Mouse (Mus musculus): ENCODE measurements at regions not wholly inside any gene's neighbourhood (a gene's known extent, or its start where the extent isn't known, plus 50 kb on each side); places are given as distances from the start of the nearest gene placed in this dataset.

- Histone ChIP-seq H3K9ac (ENCODE audit: low read length) (no peak overlapping the region), H3K36me3 (ENCODE audit: control insufficient read depth, insufficient read depth, low read length) (no peaks in the 10 kb centered on the region), H3K4me3 (ENCODE audit: low read depth, low read length) (no peak overlapping the region), H3K4me2 (no peak overlapping the region), H3K9me3 (ENCODE audit: control insufficient read depth, low read length) (no peaks in the 10 kb centered on the region; the same call in 1 of the 2 replicates), H3K27ac (ENCODE audit: low read depth, low read length) (no peak overlapping the region), H3K4me1 (ENCODE audit: control insufficient read depth, insufficient read depth, low read length) (no peaks in the 10 kb centered on the region; the same call in 1 of the 2 replicates), H3K27me3 (ENCODE audit: control insufficient read depth, insufficient read depth, low read length) (no peaks in the 10 kb centered on the region)
- ATAC-seq (ENCODE audit: low FRiP score) (no peak), DNase-seq (ENCODE audit: low spot score, missing footprints) (peak; percentile 8)
- 88% methylated on average over 6 of the region's 6 CpGs for WGBS
Observed at GRCm38 (mm10) chr9:61862071-61862480, 52.3 kb downstream of the Rplp1 start.

GRCm38 (mm10) chr9:61860147-61860546, 54.2 kb downstream of the Rplp1 start:
- no peak overlapping the region for H3K27ac ChIP-seq (ENCODE audit: low read depth, low read length)
- 21% methylated on average over 2 of the region's 2 CpGs for WGBS
- no peaks in the 10 kb centered on the region for H3K9me3 ChIP-seq (ENCODE audit: control insufficient read depth, low read length)
- DNase-seq (ENCODE audit: low spot score, missing footprints) (peak; percentile 97), ATAC-seq (ENCODE audit: low FRiP score) (no peak)
- H3K9ac ChIP-seq (ENCODE audit: low read length) = no peak overlapping the region
- no peaks in the 10 kb centered on the region for H3K36me3 ChIP-seq (ENCODE audit: control insufficient read depth, insufficient read depth, low read length)
- no peak overlapping the region for H3K4me2 ChIP-seq
- no peak overlapping the region for H3K4me3 ChIP-seq (ENCODE audit: low read depth, low read length)
- no peaks in the 10 kb centered on the region for H3K27me3 ChIP-seq (ENCODE audit: control insufficient read depth, insufficient read depth, low read length)
- no peaks in the 10 kb centered on the region for H3K4me1 ChIP-seq (ENCODE audit: control insufficient read depth, insufficient read depth, low read length)

GRCm38 (mm10) chr9:61859438-61859837, 54.9 kb downstream of the Rplp1 start:
- Histone ChIP-seq H3K4me2 (no peak overlapping the region), H3K4me3 (ENCODE audit: low read depth, low read length) (no peak overlapping the region), H3K27ac (ENCODE audit: low read depth, low read length) (no peak overlapping the region), H3K9me3 (ENCODE audit: control insufficient read depth, low read length) (no peaks in the 10 kb centered on the region), H3K36me3 (ENCODE audit: control insufficient read depth, insufficient read depth, low read length) (no peaks in the 10 kb centered on the region), H3K4me1 (ENCODE audit: control insufficient read depth, insufficient read depth, low read length) (no peaks in the 10 kb centered on the region), H3K9ac (ENCODE audit: low read length) (no peak overlapping the region), H3K27me3 (ENCODE audit: control insufficient read depth, insufficient read depth, low read length) (no peaks in the 10 kb centered on the region)
- 74% methylated on average over 6 of the region's 6 CpGs for WGBS
- ATAC-seq (ENCODE audit: low FRiP score) = no peak
- peak; percentile 66 for DNase-seq (ENCODE audit: low spot score, missing footprints)

- no peaks in the 10 kb centered on the region for H3K4me1 ChIP-seq (ENCODE audit: control insufficient read depth, insufficient read depth, low read length)
- H3K4me2 ChIP-seq = no peak overlapping the region
- peak; percentile 72 for DNase-seq (ENCODE audit: low spot score, missing footprints)
- 92% methylated on average over 6 of the region's 6 CpGs for WGBS
- H3K36me3 ChIP-seq (ENCODE audit: control insufficient read depth, insufficient read depth, low read length) = no peaks in the 10 kb centered on the region
- no peaks in the 10 kb centered on the region for H3K9me3 ChIP-seq (ENCODE audit: control insufficient read depth, low read length)
- no peak for ATAC-seq (ENCODE audit: low FRiP score)
- no peaks in the 10 kb centered on the region for H3K27me3 ChIP-seq (ENCODE audit: control insufficient read depth, insufficient read depth, low read length)
- no peak overlapping the region for H3K9ac ChIP-seq (ENCODE audit: low read length)
- H3K27ac ChIP-seq (ENCODE audit: low read depth, low read length) = no peak overlapping the region
- no peak overlapping the region for H3K4me3 ChIP-seq (ENCODE audit: low read depth, low read length)
Observed at GRCm38 (mm10) chr9:61857817-61858216, 56.5 kb downstream of the Rplp1 start.

DNA sequence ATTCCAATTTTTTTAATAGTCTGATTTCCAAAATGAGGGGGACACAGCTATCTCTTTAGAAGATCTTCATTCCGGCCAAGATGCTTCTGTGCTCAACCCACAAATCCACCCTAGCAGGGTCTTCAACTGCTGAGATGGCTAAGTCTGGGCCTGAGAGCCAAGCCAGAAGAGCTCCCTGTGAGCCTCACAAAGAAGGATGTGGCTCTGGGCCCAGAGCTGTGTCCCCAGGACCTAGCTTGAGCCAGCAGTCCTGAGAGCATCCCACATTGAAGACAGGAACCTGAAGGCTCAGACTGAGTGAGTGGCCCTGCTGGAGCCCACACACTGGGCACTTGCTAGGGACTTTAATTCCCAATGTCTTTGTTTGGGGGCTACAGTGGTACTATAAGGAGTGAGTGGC, 57.7 kb downstream of the Rplp1 start:
- no peak overlapping the region for H3K27ac ChIP-seq (ENCODE audit: low read depth, low read length)
- WGBS = 89% methylated on average over 1 of the region's 1 CpGs

DNA sequence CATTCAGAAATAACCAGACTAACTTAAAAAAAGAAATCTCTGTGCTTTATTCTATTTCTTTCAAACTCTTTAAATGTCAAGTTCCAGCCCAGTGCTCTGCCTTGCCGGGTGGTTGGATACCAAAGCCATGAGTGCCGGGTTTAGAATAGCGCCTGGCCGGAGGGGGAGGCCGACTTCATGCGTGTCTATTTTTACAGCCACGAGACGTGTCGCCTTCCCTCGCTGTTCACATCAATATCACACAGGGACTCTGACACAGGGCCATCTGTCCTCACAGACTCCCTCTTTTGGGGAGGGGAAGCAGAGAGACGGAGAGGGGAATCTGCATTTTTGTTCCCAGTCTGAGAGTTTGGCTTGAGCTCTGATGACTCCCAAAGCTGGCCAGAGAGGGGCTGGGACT, 58.7 kb downstream of the Rplp1 start:
- DNase-seq (ENCODE audit: low spot score, missing footprints) (no peak), ATAC-seq (ENCODE audit: low FRiP score) (no peak)
- H3K27me3 ChIP-seq (ENCODE audit: control insufficient read depth, insufficient read depth, low read length) = no peaks in the 10 kb centered on the region
- no peaks in the 10 kb centered on the region for H3K36me3 ChIP-seq (ENCODE audit: control insufficient read depth, insufficient read depth, low read length)
- H3K9ac ChIP-seq (ENCODE audit: low read length) = no peak overlapping the region
- no peaks in the 10 kb centered on the region for H3K9me3 ChIP-seq (ENCODE audit: control insufficient read depth, low read length)
- H3K27ac ChIP-seq (ENCODE audit: low read depth, low read length) = no peak overlapping the region
- no peak overlapping the region for H3K4me2 ChIP-seq
- WGBS = 82% methylated on average over 11 of the region's 11 CpGs
- H3K4me1 ChIP-seq (ENCODE audit: control insufficient read depth, insufficient read depth, low read length) = no peaks in the 10 kb centered on the region
- no peak overlapping the region for H3K4me3 ChIP-seq (ENCODE audit: low read depth, low read length)

More for the DNA sequence above, 57.7 kb downstream of the Rplp1 start:
- H3K9ac ChIP-seq (ENCODE audit: low read length) = no peak overlapping the region
- no peak for DNase-seq (ENCODE audit: low spot score, missing footprints)
- H3K4me3 ChIP-seq (ENCODE audit: low read depth, low read length) = no peak overlapping the region
- ATAC-seq (ENCODE audit: low FRiP score) = no peak
- no peaks in the 10 kb centered on the region for H3K27me3 ChIP-seq (ENCODE audit: control insufficient read depth, insufficient read depth, low read length)
- no peak overlapping the region for H3K4me2 ChIP-seq
- no peaks in the 10 kb centered on the region for H3K4me1 ChIP-seq (ENCODE audit: control insufficient read depth, insufficient read depth, low read length)
- no peaks in the 10 kb centered on the region for H3K9me3 ChIP-seq (ENCODE audit: control insufficient read depth, low read length)
- H3K36me3 ChIP-seq (ENCODE audit: control insufficient read depth, insufficient read depth, low read length) = no peaks in the 10 kb centered on the region

DNA sequence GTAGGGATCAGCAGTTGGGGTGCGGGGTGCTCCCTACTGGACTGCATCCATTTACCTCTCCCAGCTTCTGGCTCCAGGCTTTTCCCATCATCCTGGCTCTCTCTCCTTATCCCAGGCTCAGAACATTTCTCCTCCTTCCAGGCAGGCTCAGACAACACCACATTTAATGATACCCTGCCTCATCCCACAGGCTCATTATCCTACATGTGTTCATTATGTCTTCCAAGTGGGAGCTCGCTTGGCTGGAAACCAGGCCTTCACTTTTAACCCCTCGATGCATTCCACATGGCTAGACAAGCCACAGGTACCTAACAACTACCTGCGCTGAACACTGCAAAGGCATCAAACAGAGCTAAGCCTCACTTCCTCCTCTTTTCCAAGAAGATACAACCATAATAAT, 60.5 kb downstream of the Rplp1 start:
- Histone ChIP-seq H3K4me2 (no peak overlapping the region), H3K9ac (ENCODE audit: low read length) (no peak overlapping the region), H3K36me3 (ENCODE audit: control insufficient read depth, insufficient read depth, low read length) (no peaks in the 10 kb centered on the region), H3K9me3 (ENCODE audit: control insufficient read depth, low read length) (no peaks in the 10 kb centered on the region), H3K27me3 (ENCODE audit: control insufficient read depth, insufficient read depth, low read length) (no peaks in the 10 kb centered on the region), H3K4me3 (ENCODE audit: low read depth, low read length) (no peak overlapping the region), H3K27ac (ENCODE audit: low read depth, low read length) (no peak overlapping the region), H3K4me1 (ENCODE audit: control insufficient read depth, insufficient read depth, low read length) (no peaks in the 10 kb centered on the region)
- WGBS = 93% methylated on average over 4 of the region's 4 CpGs
- DNase-seq (ENCODE audit: low spot score, missing footprints) (no peak), ATAC-seq (ENCODE audit: low FRiP score) (no peak)

DNA sequence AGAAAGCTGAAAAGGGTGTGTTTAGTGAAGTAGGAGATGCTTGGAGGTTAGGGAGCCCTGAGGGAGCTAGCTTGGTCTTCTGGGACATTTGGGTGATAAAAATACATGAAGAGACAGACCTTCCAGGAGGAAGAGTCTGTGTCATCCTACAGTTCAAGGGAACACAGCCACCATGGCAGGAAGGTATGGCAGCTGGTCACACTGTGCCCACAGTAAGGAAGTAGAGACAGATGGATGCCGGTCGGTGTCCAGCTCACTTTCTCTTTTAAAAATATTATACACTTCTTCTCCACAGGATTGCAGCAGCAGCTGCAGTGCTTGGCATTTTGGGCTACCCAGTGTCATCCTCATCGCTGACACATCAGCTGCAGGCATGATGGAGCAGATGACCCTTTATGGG, 63.0 kb downstream of the Rplp1 start:
- no peaks in the 10 kb centered on the region for H3K4me1 ChIP-seq (ENCODE audit: control insufficient read depth, insufficient read depth, low read length)
- H3K9ac ChIP-seq (ENCODE audit: low read length) = no peak overlapping the region
- no peaks in the 10 kb centered on the region for H3K9me3 ChIP-seq (ENCODE audit: control insufficient read depth, low read length)
- 95% methylated on average over 3 of the region's 3 CpGs for WGBS
- H3K4me2 ChIP-seq = no peak overlapping the region
- H3K27me3 ChIP-seq (ENCODE audit: control insufficient read depth, insufficient read depth, low read length) = no peaks in the 10 kb centered on the region
- H3K36me3 ChIP-seq (ENCODE audit: control insufficient read depth, insufficient read depth, low read length) = no peaks in the 10 kb centered on the region
- H3K27ac ChIP-seq (ENCODE audit: low read depth, low read length) = no peak overlapping the region
- H3K4me3 ChIP-seq (ENCODE audit: low read depth, low read length) = no peak overlapping the region
- no peak for DNase-seq (ENCODE audit: low spot score, missing footprints)
- ATAC-seq (ENCODE audit: low FRiP score) = no peak

- Histone ChIP-seq H3K9ac (ENCODE audit: low read length) (no peak overlapping the region), H3K27ac (ENCODE audit: low read depth, low read length) (no peak overlapping the region), H3K27me3 (ENCODE audit: control insufficient read depth, insufficient read depth, low read length) (no peaks in the 10 kb centered on the region), H3K9me3 (ENCODE audit: control insufficient read depth, low read length) (no peaks in the 10 kb centered on the region), H3K36me3 (ENCODE audit: control insufficient read depth, insufficient read depth, low read length) (no peaks in the 10 kb centered on the region), H3K4me1 (ENCODE audit: control insufficient read depth, insufficient read depth, low read length) (peaks cover 3% of the 10 kb centered on the region; the same call in 1 of the 2 replicates), H3K4me2 (no peak overlapping the region), H3K4me3 (ENCODE audit: low read depth, low read length) (no peak overlapping the region)
- no peak for ATAC-seq (ENCODE audit: low FRiP score)
- DNase-seq (ENCODE audit: low spot score, missing footprints) = no peak
- WGBS = 83% methylated on average over 2 of the region's 2 CpGs
Observed at GRCm38 (mm10) chr9:61848401-61848800, 65.9 kb downstream of the Rplp1 start.

DNA sequence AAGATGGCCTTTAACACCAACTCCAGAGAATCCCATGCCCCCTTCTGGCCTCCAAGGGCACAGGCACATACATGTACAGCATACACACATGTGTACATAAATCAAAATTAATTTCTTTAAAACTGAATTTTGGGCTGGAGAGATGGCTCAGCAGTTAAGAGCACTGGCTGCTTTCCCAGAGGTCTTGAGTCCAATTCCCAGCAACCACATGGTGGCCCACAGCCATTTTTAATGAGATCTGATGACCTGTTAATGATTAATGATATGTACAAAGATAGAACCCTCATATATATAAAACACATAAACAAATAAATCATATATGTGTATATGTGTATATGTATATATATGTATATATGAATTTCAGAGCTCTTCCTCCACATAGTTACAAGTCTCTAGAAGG, 66.8 kb downstream of the Rplp1 start:
- no peak for ATAC-seq (ENCODE audit: low FRiP score)
- H3K9me3 ChIP-seq (ENCODE audit: control insufficient read depth, low read length) = no peaks in the 10 kb centered on the region
- H3K36me3 ChIP-seq (ENCODE audit: control insufficient read depth, insufficient read depth, low read length) = no peaks in the 10 kb centered on the region
- H3K27me3 ChIP-seq (ENCODE audit: control insufficient read depth, insufficient read depth, low read length) = no peaks in the 10 kb centered on the region
- no peak overlapping the region for H3K4me3 ChIP-seq (ENCODE audit: low read depth, low read length)
- no peak overlapping the region for H3K9ac ChIP-seq (ENCODE audit: low read length)
- peaks cover 4% of the 10 kb centered on the region; the same call in 1 of the 2 replicates for H3K4me1 ChIP-seq (ENCODE audit: control insufficient read depth, insufficient read depth, low read length)
- H3K27ac ChIP-seq (ENCODE audit: low read depth, low read length) = no peak overlapping the region
- H3K4me2 ChIP-seq = no peak overlapping the region
- no peak for DNase-seq (ENCODE audit: low spot score, missing footprints)
